Mouse (Mus musculus) cerebellum, postnatal 10 days (tissue): ENCODE results near the gene Hist1h4c.

ENCODE experiments used
- DNase-seq, 2 experiments: peaks; one replicate each; pipeline ENCODE4 v3.0.0; 2021; ENCODE audit warnings: mixed read lengths in 2 of 2

The Hist1h4c gene

DNA sequence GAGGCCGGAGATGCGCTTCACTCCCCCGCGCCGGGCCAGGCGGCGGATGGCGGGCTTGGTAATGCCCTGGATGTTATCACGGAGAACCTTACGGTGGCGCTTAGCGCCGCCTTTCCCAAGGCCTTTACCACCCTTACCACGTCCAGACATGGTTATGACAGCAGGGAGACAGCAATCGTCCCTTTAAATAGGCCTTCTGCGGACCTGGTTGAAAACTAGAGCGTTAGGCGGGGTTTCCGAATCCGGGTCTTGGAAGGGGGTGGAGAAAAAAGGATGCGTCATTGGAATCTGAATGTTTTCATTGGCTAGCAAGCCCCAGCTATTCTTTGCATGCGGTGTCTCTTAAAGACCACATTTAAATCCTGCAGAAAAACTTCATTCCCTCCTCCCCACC lies at the start of gene Hist1h4c:
Gene Hist1h4c, minus strand, starts transcription at position 155 of the 394 bp plus-strand sequence.
- peak; percentile 99 for DNase-seq

GRCm38 (mm10) chr13:23747892-23748288 lies 49.6 kb upstream of the Hist1h4c start:
- no peak for DNase-seq

GRCm38 (mm10) chr13:23747081-23747891 lies 49.0 kb upstream of the Hist1h4c start:
- no peak for DNase-seq

DNA sequence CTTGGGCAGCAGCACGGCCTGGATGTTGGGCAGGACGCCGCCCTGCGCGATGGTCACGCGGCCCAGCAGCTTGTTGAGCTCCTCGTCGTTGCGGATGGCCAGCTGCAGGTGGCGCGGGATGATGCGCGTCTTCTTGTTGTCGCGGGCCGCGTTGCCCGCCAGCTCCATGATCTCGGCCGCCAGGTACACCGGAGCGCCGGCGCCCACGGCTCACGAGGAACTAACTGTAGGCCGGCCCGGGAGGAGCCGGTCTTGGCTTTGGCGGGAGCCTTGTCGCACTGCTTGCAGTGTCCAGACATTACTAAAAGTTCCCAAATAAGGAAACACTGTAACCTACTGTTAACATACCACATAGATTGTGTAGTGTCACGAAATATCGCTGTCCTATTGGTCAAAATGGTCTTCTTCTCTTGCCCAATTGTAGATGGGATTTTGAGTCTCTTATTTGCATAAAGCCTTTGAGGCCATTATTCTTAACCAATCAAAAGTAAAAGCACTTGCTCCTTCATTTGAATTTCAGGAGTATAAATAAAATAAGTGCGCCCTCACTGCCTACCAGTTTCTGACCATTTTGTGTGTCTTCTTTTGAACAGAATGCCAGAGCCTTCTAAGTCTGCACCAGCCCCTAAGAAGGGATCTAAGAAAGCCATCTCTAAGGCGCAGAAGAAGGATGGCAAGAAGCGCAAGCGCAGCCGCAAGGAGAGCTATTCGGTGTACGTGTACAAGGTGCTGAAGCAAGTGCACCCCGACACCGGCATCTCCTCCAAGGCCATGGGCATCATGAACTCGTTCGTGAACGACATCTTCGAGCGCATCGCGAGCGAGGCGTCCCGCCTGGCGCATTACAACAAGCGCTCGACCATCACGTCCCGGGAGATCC lies 48.2 kb upstream of the Hist1h4c start, which contains the start of gene Hist1h2bb:
Gene Hist1h2bb, plus strand, starts transcription at position 534 of the 880 bp plus-strand sequence.
- DNase-seq: peak; percentile 63 to 76

DNA sequence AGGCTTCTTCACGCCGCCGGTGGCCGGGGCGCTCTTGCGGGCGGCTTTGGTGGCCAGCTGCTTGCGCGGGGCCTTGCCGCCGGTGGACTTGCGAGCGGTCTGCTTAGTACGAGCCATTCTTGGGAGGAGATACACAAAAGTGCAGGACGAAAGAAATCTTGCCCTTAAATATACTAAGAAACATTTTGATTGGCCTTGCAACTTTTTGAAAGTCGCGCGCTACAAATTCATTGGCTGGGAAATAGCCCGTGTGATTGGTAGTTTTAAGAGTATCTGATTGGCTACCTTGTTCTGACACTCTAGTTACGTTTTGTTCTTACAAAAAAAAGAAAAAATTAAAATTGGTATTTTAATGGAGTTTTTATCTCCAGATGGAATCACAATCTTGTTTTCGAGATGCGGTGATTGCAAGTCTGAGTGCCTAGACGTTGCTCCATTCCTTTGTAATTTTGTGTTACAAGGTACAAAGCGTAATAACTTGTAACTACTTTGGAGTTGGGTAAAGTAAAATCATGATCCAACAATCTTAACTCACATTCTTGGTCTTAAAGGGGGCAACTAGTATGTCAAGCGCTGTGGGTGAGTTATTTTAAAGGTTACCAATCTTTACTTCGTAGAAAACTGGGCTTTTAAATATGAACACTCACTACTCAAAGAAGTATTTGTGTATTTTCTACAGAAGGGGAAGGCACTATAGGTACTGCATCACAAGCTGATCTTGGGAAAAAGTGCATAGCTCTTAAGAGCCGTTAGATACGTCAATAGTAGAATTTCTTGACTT lies 47.3 kb upstream of the Hist1h4c start, which contains the start of gene Hist1h3c:
Gene Hist1h3c, minus strand, starts transcription at position 222 of the 781 bp plus-strand sequence.
- peak; percentile 92 for DNase-seq

- DNase-seq: no peak
Measured at GRCm38 (mm10) chr13:23744421-23745380, 46.4 kb upstream of the Hist1h4c start.

DNA sequence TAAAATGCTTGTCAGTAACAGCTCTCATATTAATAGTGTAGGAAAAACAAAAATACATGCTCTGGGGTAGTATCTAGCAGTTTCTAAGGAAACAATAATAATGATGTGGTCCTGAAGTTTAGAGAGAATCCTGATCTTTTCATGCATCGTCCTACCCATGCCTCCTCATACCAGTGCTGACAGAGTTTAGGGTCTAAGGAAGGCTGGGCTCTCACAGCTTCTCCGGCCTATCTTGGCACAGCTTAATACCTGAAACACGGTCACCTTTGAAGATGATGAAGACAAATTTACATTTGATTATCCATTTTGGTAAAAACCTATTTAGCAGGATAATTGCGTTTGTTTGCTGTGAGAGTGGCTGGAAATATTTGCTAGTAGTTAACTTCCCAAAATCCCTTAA lies 45.7 kb upstream of the Hist1h4c start:
- DNase-seq: no peak

DNA sequence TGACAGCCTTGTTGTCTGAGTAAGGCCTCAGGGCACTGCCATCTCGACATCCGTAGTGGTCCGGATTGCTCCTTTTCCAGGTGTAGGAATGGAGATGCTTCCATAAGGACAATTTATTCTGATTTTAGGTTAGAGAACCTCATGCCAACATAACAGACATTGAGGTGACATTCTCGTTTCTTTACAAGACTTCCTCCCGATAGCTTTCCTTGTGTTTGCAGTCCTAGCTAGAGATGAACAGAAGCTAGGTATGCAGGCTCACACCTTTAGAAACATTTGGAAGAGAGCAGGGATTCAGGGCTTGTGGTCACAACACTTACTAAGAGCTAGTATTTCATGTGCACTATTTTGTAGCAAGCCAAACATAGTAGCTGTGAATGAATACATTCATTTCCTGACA lies 45.0 kb upstream of the Hist1h4c start:
- DNase-seq: no peak

- no peak for DNase-seq
Measured at GRCm38 (mm10) chr13:23742007-23742406, 43.8 kb upstream of the Hist1h4c start.

- no peak for DNase-seq
Measured at GRCm38 (mm10) chr13:23740910-23741309, 42.7 kb upstream of the Hist1h4c start.

- no peak for DNase-seq
Measured at GRCm38 (mm10) chr13:23740256-23740840, 42.1 kb upstream of the Hist1h4c start.

DNA sequence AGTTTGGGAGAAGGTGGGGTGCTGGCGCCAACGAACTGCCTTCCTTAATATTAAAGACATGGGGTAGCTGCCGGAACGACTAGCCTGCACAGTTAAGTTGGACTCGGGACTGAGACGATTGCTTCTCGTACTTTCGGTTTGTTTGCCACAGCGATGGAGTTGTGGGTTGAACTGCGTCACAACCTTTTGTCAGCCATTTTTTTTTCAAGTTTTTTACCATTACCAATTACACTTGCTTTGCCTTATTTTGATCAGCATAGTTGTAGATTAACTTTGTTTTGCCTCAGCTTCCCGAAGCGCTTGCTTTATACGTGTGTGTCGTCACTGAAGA lies 41.6 kb upstream of the Hist1h4c start:
- DNase-seq: no peak

DNA sequence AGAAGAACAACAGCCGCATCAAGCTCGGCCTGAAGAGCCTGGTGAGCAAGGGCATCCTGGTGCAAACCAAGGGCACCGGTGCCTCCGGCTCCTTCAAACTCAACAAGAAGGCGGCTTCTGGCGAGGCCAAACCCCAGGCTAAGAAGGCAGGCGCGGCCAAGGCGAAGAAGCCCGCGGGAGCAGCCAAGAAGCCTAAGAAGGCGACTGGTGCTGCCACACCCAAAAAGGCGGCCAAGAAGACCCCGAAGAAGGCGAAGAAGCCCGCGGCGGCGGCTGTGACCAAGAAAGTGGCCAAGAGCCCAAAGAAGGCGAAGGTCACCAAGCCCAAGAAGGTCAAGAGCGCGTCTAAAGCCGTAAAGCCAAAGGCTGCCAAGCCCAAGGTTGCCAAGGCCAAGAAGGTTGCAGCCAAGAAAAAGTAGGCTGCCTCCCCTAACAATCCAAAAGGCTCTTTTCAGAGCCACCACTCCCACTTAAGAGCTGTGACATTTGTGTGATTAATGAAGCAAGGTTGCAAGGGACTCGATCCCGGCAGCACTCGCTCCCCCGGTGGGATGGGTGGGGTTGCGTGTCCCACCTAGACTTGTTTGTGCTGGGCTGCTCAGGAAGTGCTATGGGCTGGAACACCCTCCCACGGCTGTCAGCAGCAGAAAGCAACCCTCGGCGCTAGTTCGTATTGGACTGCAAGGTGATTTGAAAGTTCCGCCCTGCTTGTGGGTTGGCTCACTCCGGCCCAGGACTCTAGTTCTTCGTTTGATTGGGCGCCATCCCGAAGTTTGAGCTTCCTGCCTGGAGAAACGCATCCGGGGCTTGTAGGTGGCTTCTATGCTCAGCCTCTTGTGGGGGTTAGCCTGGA lies 41.0 kb upstream of the Hist1h4c start:
- peak; percentile 90 to 93 for DNase-seq

DNA sequence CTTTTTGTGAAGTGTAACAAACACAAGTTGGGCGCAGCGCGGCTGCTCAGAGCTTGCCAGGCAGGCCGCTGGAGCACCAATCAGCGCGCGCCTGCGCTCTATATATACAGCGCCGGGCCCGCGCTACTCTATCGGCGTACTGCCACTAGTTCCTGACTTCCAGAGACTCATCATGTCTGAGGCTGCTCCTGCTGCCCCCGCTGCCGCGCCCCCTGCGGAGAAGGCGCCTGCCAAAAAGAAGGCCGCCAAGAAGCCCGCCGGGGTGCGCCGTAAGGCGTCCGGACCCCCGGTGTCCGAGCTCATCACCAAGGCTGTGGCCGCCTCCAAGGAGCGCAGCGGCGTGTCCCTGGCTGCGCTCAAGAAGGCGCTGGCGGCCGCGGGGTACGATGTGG lies 40.4 kb upstream of the Hist1h4c start, which contains the start of gene Hist1h1c:
Gene Hist1h1c, plus strand, starts transcription at position 132 of the 392 bp plus-strand sequence.
- peak; percentile 90 for DNase-seq

DNA sequence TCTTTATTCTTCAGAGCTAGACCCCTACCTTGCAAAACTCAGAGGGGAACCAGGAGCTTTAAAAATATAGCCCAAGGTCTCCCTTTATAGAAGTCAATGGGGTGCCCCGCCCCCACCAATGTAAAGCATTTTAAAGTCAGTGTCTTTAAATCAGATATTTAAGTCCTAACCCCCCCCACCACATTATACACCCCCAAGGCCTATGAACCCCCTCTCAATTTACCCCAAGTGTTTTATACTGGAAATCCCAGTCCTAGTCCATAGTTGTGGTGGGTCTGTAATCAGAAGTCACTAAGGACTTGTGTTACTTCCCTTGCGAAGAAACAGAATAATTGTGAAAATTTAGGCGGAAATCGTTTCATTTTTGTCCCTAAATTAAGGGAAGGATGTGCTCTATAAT lies 39.8 kb upstream of the Hist1h4c start:
- peak; percentile 26 to 48 for DNase-seq

- DNase-seq: no peak
Measured at GRCm38 (mm10) chr13:23737091-23737490, 38.8 kb upstream of the Hist1h4c start.

- peak; percentile 42 to 61 for DNase-seq
Measured at GRCm38 (mm10) chr13:23732156-23732804, 34.0 kb upstream of the Hist1h4c start.

- DNase-seq: no peak
Measured at GRCm38 (mm10) chr13:23730479-23730878, 32.2 kb upstream of the Hist1h4c start.

- no peak for DNase-seq
Measured at GRCm38 (mm10) chr13:23729706-23730105, 31.5 kb upstream of the Hist1h4c start.

DNA sequence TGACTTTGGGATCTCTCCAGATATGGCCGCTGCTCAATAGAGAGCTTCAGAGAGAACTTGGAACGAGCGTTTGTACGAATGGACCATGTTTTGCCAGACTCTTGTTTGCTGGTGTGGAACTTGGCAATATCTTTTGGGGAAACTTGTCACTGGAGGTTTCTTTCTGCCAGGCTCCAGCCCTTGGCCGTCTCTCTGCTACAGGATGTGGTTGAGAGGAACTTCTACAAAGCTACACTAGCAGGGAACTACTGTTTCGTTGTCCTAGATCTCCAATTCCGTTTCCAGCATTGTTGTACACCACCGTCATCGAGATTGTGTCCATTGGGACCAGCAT lies 30.9 kb upstream of the Hist1h4c start:
- DNase-seq: no peak
